ENCODE assay signal across 9 mouse cellular contexts in the genomic region with DNA sequence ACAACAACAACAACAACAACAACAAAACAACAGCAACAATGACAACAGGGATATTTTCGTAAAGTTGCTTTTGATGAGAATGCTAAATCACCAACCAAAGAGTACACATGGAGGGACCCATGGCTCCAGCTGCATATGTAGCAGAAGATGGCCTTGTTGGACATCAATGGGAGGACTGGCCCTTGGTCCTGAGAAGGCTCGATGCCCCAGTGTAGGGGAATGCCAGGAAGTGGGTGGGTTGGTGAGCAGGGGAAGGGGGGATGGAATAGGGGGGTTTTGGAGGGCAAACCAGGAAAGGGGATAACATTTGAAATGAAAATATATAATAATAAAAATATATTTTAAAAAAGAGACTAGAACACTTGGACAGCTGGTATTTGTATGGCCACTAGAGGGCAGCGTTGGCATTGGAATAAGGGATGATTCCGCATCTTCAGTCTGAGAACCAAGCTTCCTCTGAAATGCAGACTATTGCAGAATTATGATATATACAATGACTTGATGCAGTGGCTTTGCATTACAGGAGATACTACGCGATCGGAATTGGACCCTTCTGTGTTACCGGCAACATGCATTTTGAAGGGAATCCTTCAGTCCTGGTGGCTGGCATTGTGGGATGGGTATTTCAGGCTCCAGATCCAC.
DNase-seq lines count a peak whose midpoint lies in the region; ATAC-seq lines count a peak whose summit lies in the region.
"Had no signal": no experiment of that assay in that cellular context is flagged by ENCODE, and none has a peak within 500 bp of the region (broad histone marks: within the 10 kb centered on the region; RNA-seq: fewer than 3 reads in every experiment).

No protein-coding gene starts in this region.

- 43% methylated on average over 8 of the region's 8 CpGs for WGBS in embryonic facial prominence, embryonic 10.5 days
- 44% methylated on average over 8 of the region's 8 CpGs for WGBS in hindbrain, embryonic 10.5 days

- DNase-seq in CD4-positive, CD25-positive, alpha-beta regulatory T cell, adult 2 months (ENCODE audit: low read depth, low spot score): peak; percentile 24
- peak; percentile 70 for DNase-seq in adrenal gland, postnatal 25 days
- DNase-seq in embryonic facial prominence, embryonic 10.5 days (ENCODE audit: low spot score): peak; percentile 68
- DNase-seq in hindbrain, embryonic 10.5 days (ENCODE audit: low spot score): peak; percentile 66
- DNase-seq in layer of hippocampus, postnatal 36 days: peak; percentile 47 to 71
- DNase-seq in lung, postnatal 4 days: peak; percentile 28 to 65
- DNase-seq in right cerebral cortex, postnatal 4 days: peak; percentile 88

- no peaks in the 10 kb centered on the region for H3K27me3 ChIP-seq in embryonic facial prominence, embryonic 10.5 days (replicated peaks; ENCODE audit: low read depth, poor library complexity, severe bottlenecking)
- H3K27me3 ChIP-seq in hindbrain, embryonic 10.5 days (ENCODE audit: insufficient read depth, poor library complexity, severe bottlenecking): no peaks in the 10 kb centered on the region
- H3K27me3 ChIP-seq: liver, embryonic 15.5 days had no signal

- no peaks in the 10 kb centered on the region for H3K4me1 ChIP-seq in embryonic facial prominence, embryonic 10.5 days
- H3K4me1 ChIP-seq in hindbrain, embryonic 10.5 days (replicated peaks): no peaks in the 10 kb centered on the region
- H3K4me1 ChIP-seq: liver, embryonic 15.5 days had no signal

- H3K36me3 ChIP-seq in embryonic facial prominence, embryonic 10.5 days (replicated peaks): no peaks in the 10 kb centered on the region
- H3K36me3 ChIP-seq in hindbrain, embryonic 10.5 days: no peaks in the 10 kb centered on the region
- H3K36me3 ChIP-seq: liver, embryonic 15.5 days had no signal

- H3K27ac ChIP-seq in embryonic facial prominence, embryonic 10.5 days (replicated peaks): no peak overlapping the region
- no peak overlapping the region for H3K27ac ChIP-seq in hindbrain, embryonic 10.5 days
- H3K27ac ChIP-seq: liver, embryonic 15.5 days had no signal

- no peaks in the 10 kb centered on the region for H3K9me3 ChIP-seq in embryonic facial prominence, embryonic 10.5 days
- no peaks in the 10 kb centered on the region for H3K9me3 ChIP-seq in hindbrain, embryonic 10.5 days
- H3K9me3 ChIP-seq: liver, embryonic 15.5 days had no signal

- ATAC-seq in CD4-positive, CD25-positive, alpha-beta regulatory T cell, adult 4 months: no peak

- no peak overlapping the region for H3K4me3 ChIP-seq in embryonic facial prominence, embryonic 10.5 days
- H3K4me3 ChIP-seq in hindbrain, embryonic 10.5 days: no peak overlapping the region
- H3K4me3 ChIP-seq: liver, embryonic 15.5 days had no signal

Comparison
In these comparisons a context has a peak if more than half of its experiments do, and no peak if none do; other contexts are left out.
1. DNase-seq: peak in every context shown above with its lines; median percentile 88 in right cerebral cortex, postnatal 4 days; 70 in adrenal gland, postnatal 25 days; 68 in embryonic facial prominence, embryonic 10.5 days; 66 in hindbrain, embryonic 10.5 days; 59 in layer of hippocampus, postnatal 36 days; 46 in lung, postnatal 4 days; 24 in CD4-positive, CD25-positive, alpha-beta regulatory T cell, adult 2 months.